Mouse (Mus musculus): Measurements from ENCODE around the gene Capn5.
A peak's percentile ranks its signal among the peaks of the same experiment; 100 is the strongest.

The Capn5 gene

GRCm38 (mm10) chr7:98176322-98177070, 1.6 kb downstream of the Capn5 start:
- no peak for DNase-seq

GRCm38 (mm10) chr7:98174883-98175755, 3.0 kb downstream of the Capn5 start:
- no peak for DNase-seq

GRCm38 (mm10) chr7:98173408-98173807, 4.7 kb downstream of the Capn5 start:
- DNase-seq = no peak

GRCm38 (mm10) chr7:98172661-98173060, 5.4 kb downstream of the Capn5 start:
- no peak for DNase-seq

- DNase-seq = peak; percentile 40
Measured at GRCm38 (mm10) chr7:98171141-98172073, 6.7 kb downstream of the Capn5 start.

- DNase-seq = peak; percentile 54
Measured at GRCm38 (mm10) chr7:98164999-98165528, 13.0 kb downstream of the Capn5 start.

GRCm38 (mm10) chr7:98164382-98164998, 13.6 kb downstream of the Capn5 start:
- no peak for DNase-seq

- no peak for DNase-seq
Measured at GRCm38 (mm10) chr7:98163700-98164099, 14.4 kb downstream of the Capn5 start.

- no peak for DNase-seq
Measured at GRCm38 (mm10) chr7:98162239-98162638, 15.8 kb downstream of the Capn5 start.

GRCm38 (mm10) chr7:98160041-98160740, 17.9 kb downstream of the Capn5 start:
- DNase-seq = peak; percentile 51

- DNase-seq = peak; percentile 73
Measured at GRCm38 (mm10) chr7:98158481-98158880, 19.6 kb downstream of the Capn5 start.

- DNase-seq = no peak
Measured at GRCm38 (mm10) chr7:98157636-98158332, 20.3 kb downstream of the Capn5 start.

GRCm38 (mm10) chr7:98156280-98156665, 21.8 kb downstream of the Capn5 start:
- no peak for DNase-seq

GRCm38 (mm10) chr7:98155546-98156279, 22.4 kb downstream of the Capn5 start:
- peak; percentile 81 for DNase-seq

- DNase-seq = no peak
Measured at GRCm38 (mm10) chr7:98153892-98154291, 24.2 kb downstream of the Capn5 start.

GRCm38 (mm10) chr7:98153345-98153744, 24.7 kb downstream of the Capn5 start:
- DNase-seq = no peak

- no peak for DNase-seq
Measured at GRCm38 (mm10) chr7:98152400-98152799, 25.7 kb downstream of the Capn5 start.

GRCm38 (mm10) chr7:98150525-98150924, 27.5 kb downstream of the Capn5 start:
- no peak for DNase-seq

GRCm38 (mm10) chr7:98149802-98150201, 28.3 kb downstream of the Capn5 start:
- DNase-seq = no peak

Measured in lung, postnatal 14 days (tissue).